Mouse (Mus musculus) layer of hippocampus, postnatal 14 days (tissue): ENCODE results near the gene Chil5. TPM values are rescaled to one million over a fixed set of nuclear protein-coding genes. Genes with fewer than 3 reads are reported as not detected.

Experiments used
- total RNA-seq, 2 experiments: library from RNA; stranded (reverse); gene quantifications; 2 replicates each; pipeline ENCODE4 v1.2.3; 2021

Gene Chil5
- total RNA-seq, 2 experiments from 2014 or later, result not detected

Other genes starting within 250 kb of the Chil5 start
- gene Rap1a, start 231.5 kb downstream of the Chil5 start, total RNA-seq, result 100 to 1,000 TPM; 125 to 130 TPM
- gene Adora3, start 162.0 kb downstream of the Chil5 start, total RNA-seq, result under 1 TPM; 0.62 to 0.95 TPM
- under 1 TPM in 1 of 2 experiments, not detected in 1; 0.69 TPM for gene Tmigd3, start 161.9 kb downstream of the Chil5 start, total RNA-seq
- gene I830077J02Rik, start 100.2 kb downstream of the Chil5 start, total RNA-seq, result under 1 TPM; 0.55 to 0.86 TPM
- 10 to 100 TPM; 53.2 to 57.2 TPM for gene Wdr77, start 73.4 kb downstream of the Chil5 start, total RNA-seq
- 100 to 1,000 TPM; 308 to 321 TPM for gene Atp5f1, start 72.7 kb downstream of the Chil5 start, total RNA-seq
- 1 to 10 TPM; 2.2 TPM for gene Ovgp1, start 59.1 kb downstream of the Chil5 start, total RNA-seq
- gene Pifo, start 18.2 kb downstream of the Chil5 start, total RNA-seq, result 1 to 10 TPM in 1 of 2 experiments, under 1 TPM in 1; 0.41 to 1.8 TPM
- under 1 TPM; 0.58 to 0.60 TPM for gene Chia1, start 80.4 kb upstream of the Chil5 start, total RNA-seq
- not detected for gene Chil3, start 134.8 kb upstream of the Chil5 start, total RNA-seq
- gene Chil4, start 186.7 kb upstream of the Chil5 start, total RNA-seq, result not detected